Mouse (Mus musculus): ENCODE results near the gene Gpr82. TPM values are rescaled to one million over a fixed set of nuclear protein-coding genes. Genes with fewer than 3 reads are reported as not detected.

The Gpr82 gene
- polyA plus RNA-seq, 1 experiment from 2014 or later: 0.04 TPM

GRCm38 (mm10) chrX:13673001-13673400 is 11.8 kb downstream of the Gpr82 start:
- WGBS: 84% methylated on average over 3 of the region's 3 CpGs
- H3K9me3 ChIP-seq (ENCODE audit: control insufficient read depth): no peaks in the 10 kb centered on the region
- H3K27ac ChIP-seq (ENCODE audit: low read depth, low read length): no peak overlapping the region
- no peak for ATAC-seq
- H3K4me2 ChIP-seq (replicated peaks; ENCODE audit: low read depth): no peak overlapping the region
- no peaks in the 10 kb centered on the region for H3K27me3 ChIP-seq (replicated peaks; ENCODE audit: control insufficient read depth, insufficient read depth, low read length)
- H3K36me3 ChIP-seq (ENCODE audit: control insufficient read depth, insufficient read depth): no peaks in the 10 kb centered on the region
- no peak overlapping the region for H3K9ac ChIP-seq (ENCODE audit: low read depth, low read length)
- no peaks in the 10 kb centered on the region for H3K4me1 ChIP-seq (replicated peaks; ENCODE audit: control insufficient read depth, insufficient read depth, low read length)
- TF ChIP-seq CTCF (IDR thresholded peaks at IDR 0.05; ENCODE audit: low read depth): no peak
- H3K4me3 ChIP-seq (ENCODE audit: low read depth, low read length): no peak overlapping the region

GRCm38 (mm10) chrX:13681748-13682147 is 20.6 kb downstream of the Gpr82 start:
- Histone ChIP-seq H3K4me3 (ENCODE audit: low read depth, low read length) (no peak overlapping the region), H3K27ac (ENCODE audit: low read depth, low read length) (no peak overlapping the region), H3K9ac (ENCODE audit: low read depth, low read length) (no peak overlapping the region), H3K27me3 (replicated peaks; ENCODE audit: control insufficient read depth, insufficient read depth, low read length) (no peaks in the 10 kb centered on the region), H3K4me2 (replicated peaks; ENCODE audit: low read depth) (no peak overlapping the region), H3K9me3 (ENCODE audit: control insufficient read depth) (no peaks in the 10 kb centered on the region), H3K4me1 (replicated peaks; ENCODE audit: control insufficient read depth, insufficient read depth, low read length) (no peaks in the 10 kb centered on the region), H3K36me3 (ENCODE audit: control insufficient read depth, insufficient read depth) (no peaks in the 10 kb centered on the region)
- WGBS: 87% methylated on average over 3 of the region's 3 CpGs
- no peak for ATAC-seq
- TF ChIP-seq CTCF (IDR thresholded peaks at IDR 0.05; ENCODE audit: low read depth): no peak

GRCm38 (mm10) chrX:13686589-13686988 is 25.4 kb downstream of the Gpr82 start:
- no peak overlapping the region for H3K4me3 ChIP-seq (ENCODE audit: low read depth, low read length)
- H3K4me2 ChIP-seq (replicated peaks; ENCODE audit: low read depth): no peak overlapping the region
- no peak for TF ChIP-seq CTCF (IDR thresholded peaks at IDR 0.05; ENCODE audit: low read depth)
- H3K27ac ChIP-seq (ENCODE audit: low read depth, low read length): no peak overlapping the region
- no peaks in the 10 kb centered on the region for H3K4me1 ChIP-seq (replicated peaks; ENCODE audit: control insufficient read depth, insufficient read depth, low read length)
- no peaks in the 10 kb centered on the region for H3K27me3 ChIP-seq (replicated peaks; ENCODE audit: control insufficient read depth, insufficient read depth, low read length)
- no peaks in the 10 kb centered on the region for H3K9me3 ChIP-seq (ENCODE audit: control insufficient read depth)
- ATAC-seq: no peak
- 93% methylated on average over 1 of the region's 1 CpGs for WGBS
- no peaks in the 10 kb centered on the region for H3K36me3 ChIP-seq (ENCODE audit: control insufficient read depth, insufficient read depth)
- H3K9ac ChIP-seq (ENCODE audit: low read depth, low read length): no peak overlapping the region

GRCm38 (mm10) chrX:13688356-13688755 is 27.2 kb downstream of the Gpr82 start:
- 76% methylated on average over 2 of the region's 2 CpGs for WGBS
- Histone ChIP-seq H3K4me3 (ENCODE audit: low read depth, low read length) (no peak overlapping the region), H3K9ac (ENCODE audit: low read depth, low read length) (no peak overlapping the region), H3K9me3 (ENCODE audit: control insufficient read depth) (no peaks in the 10 kb centered on the region), H3K36me3 (ENCODE audit: control insufficient read depth, insufficient read depth) (no peaks in the 10 kb centered on the region), H3K27ac (ENCODE audit: low read depth, low read length) (no peak overlapping the region), H3K27me3 (replicated peaks; ENCODE audit: control insufficient read depth, insufficient read depth, low read length) (no peaks in the 10 kb centered on the region), H3K4me1 (replicated peaks; ENCODE audit: control insufficient read depth, insufficient read depth, low read length) (no peaks in the 10 kb centered on the region), H3K4me2 (replicated peaks; ENCODE audit: low read depth) (no peak overlapping the region)
- TF ChIP-seq CTCF (IDR thresholded peaks at IDR 0.05; ENCODE audit: low read depth): no peak
- ATAC-seq: no peak

- Histone ChIP-seq H3K4me1 (replicated peaks; ENCODE audit: control insufficient read depth, insufficient read depth, low read length) (no peaks in the 10 kb centered on the region), H3K4me3 (ENCODE audit: low read depth, low read length) (no peak overlapping the region), H3K27me3 (replicated peaks; ENCODE audit: control insufficient read depth, insufficient read depth, low read length) (no peaks in the 10 kb centered on the region), H3K9me3 (ENCODE audit: control insufficient read depth) (no peaks in the 10 kb centered on the region), H3K27ac (ENCODE audit: low read depth, low read length) (no peak overlapping the region), H3K4me2 (replicated peaks; ENCODE audit: low read depth) (no peak overlapping the region), H3K9ac (ENCODE audit: low read depth, low read length) (no peak overlapping the region), H3K36me3 (ENCODE audit: control insufficient read depth, insufficient read depth) (no peaks in the 10 kb centered on the region)
- 86% methylated on average over 4 of the region's 4 CpGs for WGBS
- no peak for ATAC-seq
- TF ChIP-seq CTCF (IDR thresholded peaks at IDR 0.05; ENCODE audit: low read depth): peak; percentile 40
These were observed 30.7 kb downstream of the Gpr82 start for GRCm38 (mm10) chrX:13691865-13692264.

- Histone ChIP-seq H3K9ac (ENCODE audit: low read depth, low read length) (no peak overlapping the region), H3K4me1 (replicated peaks; ENCODE audit: control insufficient read depth, insufficient read depth, low read length) (no peaks in the 10 kb centered on the region), H3K4me3 (ENCODE audit: low read depth, low read length) (no peak overlapping the region), H3K27ac (ENCODE audit: low read depth, low read length) (no peak overlapping the region), H3K27me3 (replicated peaks; ENCODE audit: control insufficient read depth, insufficient read depth, low read length) (no peaks in the 10 kb centered on the region), H3K9me3 (ENCODE audit: control insufficient read depth) (no peaks in the 10 kb centered on the region), H3K36me3 (ENCODE audit: control insufficient read depth, insufficient read depth) (no peaks in the 10 kb centered on the region), H3K4me2 (replicated peaks; ENCODE audit: low read depth) (no peak overlapping the region)
- ATAC-seq: no peak
- no peak for TF ChIP-seq CTCF (IDR thresholded peaks at IDR 0.05; ENCODE audit: low read depth)
- WGBS: 66% methylated on average over 3 of the region's 3 CpGs
These were observed 39.5 kb downstream of the Gpr82 start for GRCm38 (mm10) chrX:13700681-13701080.

- no peak for ATAC-seq
These were observed 43.9 kb downstream of the Gpr82 start for GRCm38 (mm10) chrX:13705051-13705450.

More at GRCm38 (mm10) chrX:13705051-13705450, 43.9 kb downstream of the Gpr82 start:
- TF ChIP-seq CTCF (IDR thresholded peaks at IDR 0.05; ENCODE audit: low read depth): no peak
- Histone ChIP-seq H3K4me2 (replicated peaks; ENCODE audit: low read depth) (no peak overlapping the region), H3K9ac (ENCODE audit: low read depth, low read length) (no peak overlapping the region), H3K4me3 (ENCODE audit: low read depth, low read length) (no peak overlapping the region), H3K27me3 (replicated peaks; ENCODE audit: control insufficient read depth, insufficient read depth, low read length) (no peaks in the 10 kb centered on the region), H3K4me1 (replicated peaks; ENCODE audit: control insufficient read depth, insufficient read depth, low read length) (no peaks in the 10 kb centered on the region), H3K9me3 (ENCODE audit: control insufficient read depth) (no peaks in the 10 kb centered on the region), H3K27ac (ENCODE audit: low read depth, low read length) (no peak overlapping the region), H3K36me3 (ENCODE audit: control insufficient read depth, insufficient read depth) (no peaks in the 10 kb centered on the region)
- 33% methylated on average over 2 of the region's 2 CpGs for WGBS
